Mouse (Mus musculus) thymus, postnatal 14 days (tissue): ENCODE measurements around the gene Gm3512.
"Not testable (repeated sequence)": the region's sequence is repeated elsewhere in the genome, so short reads cannot be mapped to it uniquely, and the experiment has no call there.

Source experiments
- DNase-seq: peaks from one replicate; pipeline ENCODE4 v3.0.0; 2021

Gm3512 gene

GRCm38 (mm10) chr14:7174483-7174971 is at the start of gene Gm3512:
Gm3512 (minus strand) TSS chr14:7174533.
- peak; percentile 12 for DNase-seq

- DNase-seq, result peak; percentile 2
These were observed 25.7 kb upstream of the Gm3512 start for GRCm38 (mm10) chr14:7200070-7200469.

GRCm38 (mm10) chr14:7194440-7194839 is 20.1 kb upstream of the Gm3512 start, which contains the start of gene Gm16434:
Gm16434 (minus strand) TSS chr14:7194540.
- DNase-seq, result not testable (repeated sequence)

GRCm38 (mm10) chr14:7125312-7125711 is 49.0 kb downstream of the Gm3512 start, which contains the start of gene Gm6676:
Gm6676 (minus strand) TSS chr14:7125412.
- not testable (repeated sequence) for DNase-seq

- DNase-seq, result peak; percentile 22
These were observed 69.1 kb downstream of the Gm3512 start for GRCm38 (mm10) chr14:7105124-7105802.
